ENCODE assay signal across 8 mouse cellular contexts in genomic region chr3:115711924-115712807, GRCm38 (mm10). TPM values are rescaled to one million over a fixed set of nuclear protein-coding genes. Genes with fewer than 3 reads are reported as not detected.
A peak's percentile ranks its signal among the peaks of the same experiment; 100 is the strongest.
DNase-seq lines count a peak whose midpoint lies in the region; ATAC-seq and TF ChIP-seq lines count a peak whose summit lies in the region.

No protein-coding gene starts in this region.

- H3K4me2 ChIP-seq in embryonic facial prominence, embryonic 13.5 days: peak overlapping the region; percentile 86
- H3K4me2 ChIP-seq in hindbrain, embryonic 16.5 days (ENCODE audit: low read length): peak overlapping the region; percentile 90
- H3K4me2 ChIP-seq in myocyte (ENCODE audit: low read depth): no peak overlapping the region

- H3ac ChIP-seq in myocyte (ENCODE audit: control insufficient read depth, insufficient read length): no peak overlapping the region

- H3K9ac ChIP-seq in embryonic facial prominence, embryonic 13.5 days: no peak overlapping the region
- no peak overlapping the region for H3K9ac ChIP-seq in hindbrain, embryonic 16.5 days (ENCODE audit: low read depth, low read length)

- TF ChIP-seq POLR2A in myocyte (IDR thresholded peaks at IDR 0.05; ENCODE audit: insufficient read length, low read depth): no peak

- no peak for ATAC-seq in embryonic facial prominence, embryonic 13.5 days (ENCODE audit: insufficient number of reproducible peaks, insufficient read depth, low FRiP score, low TSS enrichment, low read depth)
- ATAC-seq in hindbrain, embryonic 16.5 days: no peak

- WGBS in embryonic facial prominence, embryonic 13.5 days: 92% methylated on average over 27 of the region's 27 CpGs
- WGBS in hindbrain, embryonic 16.5 days: 91% methylated on average over 27 of the region's 27 CpGs

- no peaks in the 10 kb centered on the region for H3K79me2 ChIP-seq in myocyte (ENCODE audit: control insufficient read depth, insufficient read depth)

- no peaks in the 10 kb centered on the region for H3K9me3 ChIP-seq in embryonic facial prominence, embryonic 13.5 days
- no peaks in the 10 kb centered on the region for H3K9me3 ChIP-seq in hindbrain, embryonic 16.5 days (ENCODE audit: control insufficient read depth, low read length)

- peak overlapping the region; percentile 94 for H3K27ac ChIP-seq in layer of hippocampus, adult 2 months
- 0 out of 2 replicates have a peak overlapping the region, but pooled peaks have one; percentile 4 for H3K27ac ChIP-seq in embryonic facial prominence, embryonic 13.5 days
- H3K27ac ChIP-seq in hindbrain, embryonic 16.5 days (ENCODE audit: low read depth, low read length): no peak overlapping the region

- H3K4me3 ChIP-seq in layer of hippocampus, adult 2 months: peak overlapping the region; percentile 54
- H3K4me3 ChIP-seq in embryonic facial prominence, embryonic 13.5 days: peak overlapping the region; percentile 63; the same call in 1 of the 2 replicates
- peak overlapping the region; percentile 13; the same call in 1 of the 2 replicates for H3K4me3 ChIP-seq in hindbrain, embryonic 16.5 days (ENCODE audit: low read length)
- H3K4me3 ChIP-seq in myocyte: peak overlapping the region; percentile 58

- TF ChIP-seq CTCF in layer of hippocampus, adult 2 months (conservative IDR thresholded peaks at IDR 0.05): no peak

- H3K36me3 ChIP-seq in embryonic facial prominence, embryonic 13.5 days: peaks cover 15% of the 10 kb centered on the region
- no peaks in the 10 kb centered on the region for H3K36me3 ChIP-seq in hindbrain, embryonic 16.5 days (ENCODE audit: control insufficient read depth, insufficient read depth, low read length)
- H3K36me3 ChIP-seq in myocyte (ENCODE audit: control insufficient read depth, insufficient read depth): no peaks in the 10 kb centered on the region

- H3K4me1 ChIP-seq in embryonic facial prominence, embryonic 13.5 days: peaks cover 22% of the 10 kb centered on the region
- peaks cover 2% of the 10 kb centered on the region; the same call in 1 of the 2 replicates for H3K4me1 ChIP-seq in hindbrain, embryonic 16.5 days (ENCODE audit: control insufficient read depth, insufficient read depth, low read depth, low read length)

- DNase-seq in layer of hippocampus, adult 2 months (ENCODE audit: low spot score in 2 of 2): no peak
- no peak for DNase-seq in layer of hippocampus, adult 8-10 months (ENCODE audit: low spot score in 2 of 2)
- no peak for DNase-seq in frontal cortex, adult 2 months (ENCODE audit: extremely low spot score in 1 of 2, low spot score in 1 of 2)
- DNase-seq in gastrocnemius, postnatal 25 days: no peak
- DNase-seq in cerebellum, adult 18-20 months: no peak

- H3K27me3 ChIP-seq in embryonic facial prominence, embryonic 13.5 days: no peaks in the 10 kb centered on the region
- no peaks in the 10 kb centered on the region for H3K27me3 ChIP-seq in hindbrain, embryonic 16.5 days (replicated peaks; ENCODE audit: control insufficient read depth, insufficient read depth, low read length)
- H3K27me3 ChIP-seq in myocyte (ENCODE audit: control insufficient read depth, insufficient read depth, insufficient read length): no peaks in the 10 kb centered on the region

TF ChIP-seq in myocyte, 11 proteins besides CTCF, POLR2A, EP300 and RAD21:
- no peak for TF ChIP-seq TCF12 (IDR thresholded peaks at IDR 0.05; ENCODE audit: insufficient read depth, poor library complexity, severe bottlenecking)
- TF ChIP-seq USF1 (IDR thresholded peaks at IDR 0.05; ENCODE audit: low read depth): no peak

RNA-seq across cellular contexts. Expression of gene S1pr1, which starts 2.7 kb away (rescaled TPM):
- 100 to 1,000 TPM in 1 of 2 experiments, 10 to 100 TPM in 1; 92.8 to 108 TPM for total RNA-seq in layer of hippocampus, adult 2 months (2021)
- total RNA-seq in layer of hippocampus, adult 8-10 months (2022): 100 to 1,000 TPM in 2 of 4 experiments, 10 to 100 TPM in 2; 86.8 to 114 (median 95.9) TPM
- 21.2 and 23.5 TPM in 2 replicates for polyA plus RNA-seq in embryonic facial prominence, embryonic 13.5 days (2015; fragmentation: Nextera tagmentation; extraction: Ambion mirVana)
- 37.6 and 39.9 TPM in 2 replicates for polyA plus RNA-seq in hindbrain, embryonic 16.5 days (2015; fragmentation: Nextera tagmentation; extraction: Ambion mirVana)
- polyA plus RNA-seq in myocyte (2012; fragmentation: generic; extraction: Trizol): 3.1 TPM
- 159 and 175 TPM in 2 replicates for polyA plus RNA-seq in frontal cortex, adult 2 months (2012; rRNA removed)
- total RNA-seq in gastrocnemius, postnatal 25 days (2021): 10 to 100 TPM; 17.0 to 18.8 TPM

Comparison
In these comparisons a context has a peak if more than half of its experiments do, and no peak if none do; other contexts are left out.
1. H3K4me3 ChIP-seq: peak in every context shown above with its lines; median percentile 63 in embryonic facial prominence, embryonic 13.5 days; 58 in myocyte; 54 in layer of hippocampus, adult 2 months; 13 in hindbrain, embryonic 16.5 days.